ENCODE assay signal across 8 mouse cellular contexts in genomic region chr15:102074070-102074731, GRCm38 (mm10). TPM values are rescaled to one million over a fixed set of nuclear protein-coding genes. Genes with fewer than 3 reads are reported as not detected.
A peak's percentile ranks its signal among the peaks of the same experiment; 100 is the strongest.
DNase-seq lines count a peak whose midpoint lies in the region; ATAC-seq and TF ChIP-seq lines count a peak whose summit lies in the region.

No protein-coding gene starts in this region.

- peaks cover 56% of the 10 kb centered on the region for H3K79me2 ChIP-seq in C2C12 (ENCODE audit: control insufficient read depth, insufficient read depth)

- TF ChIP-seq CTCF in C2C12 (IDR thresholded peaks at IDR 0.05; ENCODE audit: control insufficient read depth, insufficient read depth, insufficient read length), result no peak
- TF ChIP-seq CTCF in bone marrow, adult 2 months (IDR thresholded peaks at IDR 0.05; ENCODE audit: control insufficient read depth, insufficient read depth, low read length), result no peak

- ATAC-seq in embryonic facial prominence, embryonic 14.5 days (ENCODE audit: low read depth), result peak; percentile 38
- ATAC-seq in kidney, embryonic 16.5 days (ENCODE audit: low FRiP score, low TSS enrichment), result peak; percentile 60
- peak; percentile 30 for ATAC-seq in liver, embryonic 11.5 days (replicated peaks; ENCODE audit: low FRiP score)
- peak; percentile 19; the same call in 1 of the 2 replicates for ATAC-seq in monocyte, adult 5-6 weeks (replicated peaks; ENCODE audit: insufficient number of reproducible peaks, low FRiP score, low TSS enrichment, poor library complexity, severe bottlenecking)
- ATAC-seq in stomach, embryonic 15.5 days (ENCODE audit: insufficient read depth, low FRiP score, low read depth), result peak; percentile 24

- H3K27ac ChIP-seq in bone marrow, adult 2 months (ENCODE audit: control insufficient read depth, insufficient read depth, low read depth, low read length, poor library complexity), result peak overlapping the region; percentile 79
- peak overlapping the region; percentile 96 for H3K27ac ChIP-seq in embryonic facial prominence, embryonic 14.5 days (replicated peaks; ENCODE audit: low read depth, low read length)
- H3K27ac ChIP-seq in heart, embryonic 10.5 days, result peak overlapping the region; percentile 100
- H3K27ac ChIP-seq in kidney, embryonic 16.5 days (ENCODE audit: low read length), result peak overlapping the region; percentile 98
- H3K27ac ChIP-seq in liver, embryonic 11.5 days (ENCODE audit: low read depth, low read length), result peak overlapping the region; percentile 94
- H3K27ac ChIP-seq in stomach, embryonic 15.5 days, result peak overlapping the region; percentile 97

- peaks cover 1% of the 10 kb centered on the region for H3K4me1 ChIP-seq in bone marrow, adult 2 months (ENCODE audit: control insufficient read depth, insufficient read depth, low read length)
- peaks cover 16% of the 10 kb centered on the region for H3K4me1 ChIP-seq in embryonic facial prominence, embryonic 14.5 days (ENCODE audit: control insufficient read depth, insufficient read depth, low read length)
- H3K4me1 ChIP-seq in heart, embryonic 10.5 days, result peaks cover 16% of the 10 kb centered on the region
- H3K4me1 ChIP-seq in kidney, embryonic 16.5 days (ENCODE audit: insufficient read depth, low read length), result peaks cover 30% of the 10 kb centered on the region
- H3K4me1 ChIP-seq in liver, embryonic 11.5 days (replicated peaks; ENCODE audit: control insufficient read depth, insufficient read depth, low read length), result peaks cover 17% of the 10 kb centered on the region
- 0 out of 2 replicates have a peak, but pooled peaks cover 6% of the 10 kb centered on the region for H3K4me1 ChIP-seq in stomach, embryonic 15.5 days

- peaks cover 54% of the 10 kb centered on the region for H3K79me3 ChIP-seq in C2C12 (ENCODE audit: low read depth)

- H3K4me3 ChIP-seq in C2C12 (ENCODE audit: insufficient read depth, poor library complexity, severe bottlenecking), result peak overlapping the region; percentile 99
- H3K4me3 ChIP-seq in bone marrow, adult 2 months (replicated peaks; ENCODE audit: control insufficient read depth, low read depth, low read length), result peak overlapping the region; percentile 86
- H3K4me3 ChIP-seq in embryonic facial prominence, embryonic 14.5 days (ENCODE audit: low read depth, low read length), result peak overlapping the region; percentile 88
- peak overlapping the region; percentile 99 for H3K4me3 ChIP-seq in heart, embryonic 10.5 days
- H3K4me3 ChIP-seq in kidney, embryonic 16.5 days (ENCODE audit: low read length), result peak overlapping the region; percentile 97
- H3K4me3 ChIP-seq in liver, embryonic 11.5 days (ENCODE audit: low read depth, low read length), result peak overlapping the region; percentile 90
- peak overlapping the region; percentile 100 for H3K4me3 ChIP-seq in stomach, embryonic 15.5 days (replicated peaks)

- H3K36me3 ChIP-seq in C2C12 (ENCODE audit: control insufficient read depth, insufficient read depth), result peaks cover 41% of the 10 kb centered on the region
- H3K36me3 ChIP-seq in embryonic facial prominence, embryonic 14.5 days (ENCODE audit: control insufficient read depth, insufficient read depth, low read length), result no peaks in the 10 kb centered on the region
- peaks cover 6% of the 10 kb centered on the region; the same call in 1 of the 2 replicates for H3K36me3 ChIP-seq in heart, embryonic 10.5 days
- no peaks in the 10 kb centered on the region for H3K36me3 ChIP-seq in kidney, embryonic 16.5 days (ENCODE audit: insufficient read depth, low read length)
- peaks cover 5% of the 10 kb centered on the region; the same call in 1 of the 2 replicates for H3K36me3 ChIP-seq in liver, embryonic 11.5 days (ENCODE audit: control insufficient read depth, insufficient read depth, low read length)
- H3K36me3 ChIP-seq in stomach, embryonic 15.5 days, result no peaks in the 10 kb centered on the region

- under 1% methylated on average over 57 of the region's 57 CpGs for WGBS in bone marrow, adult 2 months
- under 1% methylated on average over 30 of the region's 57 CpGs for WGBS in embryonic facial prominence, embryonic 14.5 days
- WGBS in heart, embryonic 10.5 days, result under 1% methylated on average over 57 of the region's 57 CpGs
- WGBS in kidney, embryonic 16.5 days, result under 1% methylated on average over 55 of the region's 57 CpGs
- WGBS in liver, embryonic 11.5 days, result under 1% methylated on average over 57 of the region's 57 CpGs
- under 1% methylated on average over 57 of the region's 57 CpGs for WGBS in stomach, embryonic 15.5 days

- peak overlapping the region; percentile 86 for H3ac ChIP-seq in C2C12 (ENCODE audit: control insufficient read depth, insufficient read length, low read depth)

- H3K9me3 ChIP-seq in embryonic facial prominence, embryonic 14.5 days (ENCODE audit: control insufficient read depth, low read length), result no peaks in the 10 kb centered on the region
- no peaks in the 10 kb centered on the region for H3K9me3 ChIP-seq in heart, embryonic 10.5 days
- H3K9me3 ChIP-seq in kidney, embryonic 16.5 days (ENCODE audit: low read length), result no peaks in the 10 kb centered on the region
- no peaks in the 10 kb centered on the region for H3K9me3 ChIP-seq in liver, embryonic 11.5 days (ENCODE audit: control insufficient read depth, low read length)
- H3K9me3 ChIP-seq in stomach, embryonic 15.5 days, result no peaks in the 10 kb centered on the region

- H3K9ac ChIP-seq in embryonic facial prominence, embryonic 14.5 days (ENCODE audit: low read depth, low read length), result peak overlapping the region; percentile 93
- H3K9ac ChIP-seq in kidney, embryonic 16.5 days (replicated peaks; ENCODE audit: low read length), result peak overlapping the region; percentile 98
- peak overlapping the region; percentile 97 for H3K9ac ChIP-seq in liver, embryonic 11.5 days (ENCODE audit: low read depth, low read length)
- peak overlapping the region; percentile 99 for H3K9ac ChIP-seq in stomach, embryonic 15.5 days

- H3K4me2 ChIP-seq in embryonic facial prominence, embryonic 14.5 days (ENCODE audit: low read depth, low read length), result peak overlapping the region; percentile 86
- H3K4me2 ChIP-seq in kidney, embryonic 16.5 days (replicated peaks; ENCODE audit: low read depth, low read length), result peak overlapping the region; percentile 82
- H3K4me2 ChIP-seq in liver, embryonic 11.5 days, result peak overlapping the region; percentile 91
- peak overlapping the region; percentile 75 for H3K4me2 ChIP-seq in stomach, embryonic 15.5 days

- H3K27me3 ChIP-seq in C2C12 (ENCODE audit: control insufficient read depth, insufficient read depth, insufficient read length), result no peaks in the 10 kb centered on the region
- H3K27me3 ChIP-seq in embryonic facial prominence, embryonic 14.5 days (replicated peaks; ENCODE audit: control insufficient read depth, insufficient read depth, low read length), result no peaks in the 10 kb centered on the region
- H3K27me3 ChIP-seq in heart, embryonic 10.5 days (ENCODE audit: insufficient read depth, poor library complexity, severe bottlenecking), result no peaks in the 10 kb centered on the region
- H3K27me3 ChIP-seq in kidney, embryonic 16.5 days (ENCODE audit: insufficient read depth, low read length), result no peaks in the 10 kb centered on the region
- no peaks in the 10 kb centered on the region for H3K27me3 ChIP-seq in liver, embryonic 11.5 days (replicated peaks; ENCODE audit: control insufficient read depth, insufficient read depth, low read length)
- no peaks in the 10 kb centered on the region for H3K27me3 ChIP-seq in stomach, embryonic 15.5 days (replicated peaks)

- TF ChIP-seq POLR2A in bone marrow, adult 2 months (IDR thresholded peaks at IDR 0.05; ENCODE audit: borderline replicate concordance, control insufficient read depth, low read depth, low read length), result no peak

- DNase-seq in embryonic facial prominence, embryonic 14.5 days (ENCODE audit: low spot score), result peak; percentile 67
- DNase-seq in heart, embryonic 10.5 days (ENCODE audit: low spot score), result peak; percentile 84
- DNase-seq in liver, embryonic 11.5 days (ENCODE audit: low spot score), result peak; percentile 75

RNA-seq across cellular contexts. Expression of gene Eif4b, which starts 0.6 kb away (rescaled TPM):
- 268 TPM for polyA plus RNA-seq in C2C12 (2012; fragmentation: generic; extraction: Trizol)
- polyA plus RNA-seq in bone marrow, adult 2 months (2011; ENCODE audit: insufficient read depth, insufficient read length, low replicate concordance, missing spikeins), result 83.0 and 122 TPM in 2 replicates
- 123 and 141 TPM in 2 replicates for polyA plus RNA-seq in embryonic facial prominence, embryonic 14.5 days (2014; fragmentation: Nextera tagmentation; extraction: Ambion mirVana)
- 85.5 and 99.6 TPM in 2 replicates for polyA plus RNA-seq in heart, embryonic 10.5 days (2016; fragmentation: Nextera tagmentation; extraction: Ambion mirVana)
- 137 and 140 TPM in 2 replicates for polyA plus RNA-seq in kidney, embryonic 16.5 days (2015; fragmentation: Nextera tagmentation; extraction: Ambion mirVana)
- polyA plus RNA-seq in liver, embryonic 11.5 days (2014; fragmentation: Nextera tagmentation; extraction: Ambion mirVana), result 154 and 162 TPM in 2 replicates
- total RNA-seq in monocyte, adult 5-6 weeks (2017), result 248 to 278 TPM (median 251 TPM) in 3 replicates
- polyA plus RNA-seq in stomach, embryonic 15.5 days (2015; fragmentation: Nextera tagmentation; extraction: Ambion mirVana), result 107 and 116 TPM in 2 replicates

RNA-seq across cellular contexts. Expression of gene Tns2, which starts 26.0 kb away (rescaled TPM):
- polyA plus RNA-seq in C2C12 (2012; fragmentation: generic; extraction: Trizol), result 67.8 TPM
- polyA plus RNA-seq in bone marrow, adult 2 months (2011; ENCODE audit: insufficient read depth, insufficient read length, low replicate concordance, missing spikeins), result 20.3 and 26.7 TPM in 2 replicates
- 45.9 and 56.4 TPM in 2 replicates for polyA plus RNA-seq in embryonic facial prominence, embryonic 14.5 days (2014; fragmentation: Nextera tagmentation; extraction: Ambion mirVana)
- 19.8 and 19.9 TPM in 2 replicates for polyA plus RNA-seq in heart, embryonic 10.5 days (2016; fragmentation: Nextera tagmentation; extraction: Ambion mirVana)
- polyA plus RNA-seq in kidney, embryonic 16.5 days (2015; fragmentation: Nextera tagmentation; extraction: Ambion mirVana), result 51.2 and 56.3 TPM in 2 replicates
- 13.2 and 17.8 TPM in 2 replicates for polyA plus RNA-seq in liver, embryonic 11.5 days (2014; fragmentation: Nextera tagmentation; extraction: Ambion mirVana)
- total RNA-seq in monocyte, adult 5-6 weeks (2017), result 5.7 TPM in 1 of 3 replicates, not detected in the others
- 34.6 and 34.7 TPM in 2 replicates for polyA plus RNA-seq in stomach, embryonic 15.5 days (2015; fragmentation: Nextera tagmentation; extraction: Ambion mirVana)

RNA-seq across cellular contexts. Expression of gene Krt18, which starts 46.2 kb away (rescaled TPM):
- 0.04 TPM for polyA plus RNA-seq in C2C12 (2012; fragmentation: generic; extraction: Trizol)
- 2.0 and 5.6 TPM in 2 replicates for polyA plus RNA-seq in bone marrow, adult 2 months (2011; ENCODE audit: insufficient read depth, insufficient read length, low replicate concordance, missing spikeins)
- 61.0 and 70.0 TPM in 2 replicates for polyA plus RNA-seq in embryonic facial prominence, embryonic 14.5 days (2014; fragmentation: Nextera tagmentation; extraction: Ambion mirVana)
- 78.5 and 184 TPM in 2 replicates for polyA plus RNA-seq in heart, embryonic 10.5 days (2016; fragmentation: Nextera tagmentation; extraction: Ambion mirVana)
- 216 and 223 TPM in 2 replicates for polyA plus RNA-seq in kidney, embryonic 16.5 days (2015; fragmentation: Nextera tagmentation; extraction: Ambion mirVana)
- 110 and 113 TPM in 2 replicates for polyA plus RNA-seq in liver, embryonic 11.5 days (2014; fragmentation: Nextera tagmentation; extraction: Ambion mirVana)
- 1.1 to 4.4 TPM (median 3.5 TPM) in 3 replicates for total RNA-seq in monocyte, adult 5-6 weeks (2017)
- polyA plus RNA-seq in stomach, embryonic 15.5 days (2015; fragmentation: Nextera tagmentation; extraction: Ambion mirVana), result 448 and 512 TPM in 2 replicates

Comparison
In these comparisons a context has a peak if more than half of its experiments do, and no peak if none do; other contexts are left out.
1. Peak in every context shown above with its lines: DNase-seq, ATAC-seq, H3K4me3 ChIP-seq and H3K27ac ChIP-seq.